Mouse (Mus musculus): Measurements from ENCODE around the gene Gm45234.

DNA sequence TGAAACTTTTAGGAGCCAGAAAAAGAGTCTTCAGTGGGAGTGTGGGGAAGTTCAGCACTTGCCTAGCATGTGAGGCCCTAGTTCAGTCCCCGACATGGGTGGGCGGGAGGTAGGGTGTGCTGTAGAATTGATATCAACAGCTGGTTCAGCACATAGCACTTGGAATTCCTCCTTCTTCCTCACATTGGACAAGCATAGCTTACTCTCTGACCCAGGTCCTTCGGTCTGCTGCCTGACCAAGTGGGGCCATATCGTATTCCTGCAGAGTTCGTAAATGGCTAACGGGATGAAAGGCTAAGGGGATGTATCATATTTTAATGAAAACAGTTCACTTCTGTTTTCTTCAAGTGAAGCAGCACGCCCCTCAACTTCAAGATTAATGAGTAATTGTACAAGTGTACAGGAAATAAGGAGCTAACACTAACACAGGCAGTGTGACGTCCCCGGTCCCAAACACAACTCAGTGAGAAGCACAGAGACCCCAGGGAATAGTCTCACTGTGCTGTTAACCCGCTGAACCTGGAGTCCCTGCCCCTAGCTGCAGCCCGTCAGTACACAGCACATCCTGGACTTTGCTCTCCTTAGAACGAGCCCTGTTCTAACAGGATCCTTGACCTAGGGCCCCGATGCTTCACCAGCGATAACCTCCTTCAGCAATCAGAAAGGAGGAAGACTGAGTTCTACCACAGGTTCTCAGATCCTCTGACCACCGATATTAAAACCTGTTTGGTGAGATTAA is 62.4 kb downstream of the Gm45234 start:
- TF ChIP-seq EP300 (optimal IDR thresholded peaks at IDR 0.05) = no peak
- TF ChIP-seq CTCF (IDR thresholded peaks at IDR 0.05; ENCODE audit: low read depth) = no peak
